Mouse (Mus musculus) left cerebral cortex, postnatal 25 days (tissue): Measurements from ENCODE around the gene Dusp8. TPM values are rescaled to one million over a fixed set of nuclear protein-coding genes. Genes with fewer than 3 reads are reported as not detected.

Experiments
- DNase-seq, 2 experiments: peaks; one replicate each; pipeline ENCODE4 v3.0.0; 2022; ENCODE audit warnings: low spot score in 2 of 2, mixed read lengths in 1 of 2
- intact Hi-C: fragments of 180-260 bp; cut with DNase I; formaldehyde crosslinking; loops from one replicate; pipeline ENCODE4 v1.15.1; 2025
- total RNA-seq, 2 experiments: library from RNA; stranded (reverse); gene quantifications; 2 replicates each; pipeline ENCODE4 v1.2.3; 2021

Gene Dusp8
- total RNA-seq, 2 experiments from 2014 or later, result 152 TPM

DNA sequence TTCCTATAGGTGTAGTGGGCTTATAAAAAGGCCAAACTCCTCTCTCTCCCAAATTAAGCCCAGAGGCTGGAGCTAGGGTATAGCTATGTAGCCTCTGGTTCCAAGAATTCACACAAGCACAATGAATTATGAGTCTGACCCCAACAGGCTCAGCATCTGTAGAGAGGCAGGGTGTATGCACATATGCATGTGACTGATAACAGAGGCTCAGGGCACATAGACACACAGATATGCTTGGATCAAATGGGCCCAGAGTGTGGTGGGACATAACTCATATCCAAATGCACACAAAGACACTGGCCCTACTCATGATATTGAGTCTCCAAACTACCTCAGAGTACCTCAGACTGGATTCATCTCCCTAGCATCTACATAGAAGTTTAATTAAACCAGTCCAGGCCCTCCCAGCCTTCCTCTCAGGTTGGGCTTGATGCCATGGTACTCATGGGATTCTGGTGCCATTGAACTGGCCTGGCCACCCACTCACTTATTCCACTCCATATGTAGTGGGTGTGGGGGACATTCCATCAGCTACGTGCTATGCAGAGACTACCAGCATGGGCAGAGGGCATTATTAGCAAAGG is 8.5 kb downstream of the Dusp8 start:
- DNase-seq, result no peak
- intact Hi-C loops, result no loop called here

DNA sequence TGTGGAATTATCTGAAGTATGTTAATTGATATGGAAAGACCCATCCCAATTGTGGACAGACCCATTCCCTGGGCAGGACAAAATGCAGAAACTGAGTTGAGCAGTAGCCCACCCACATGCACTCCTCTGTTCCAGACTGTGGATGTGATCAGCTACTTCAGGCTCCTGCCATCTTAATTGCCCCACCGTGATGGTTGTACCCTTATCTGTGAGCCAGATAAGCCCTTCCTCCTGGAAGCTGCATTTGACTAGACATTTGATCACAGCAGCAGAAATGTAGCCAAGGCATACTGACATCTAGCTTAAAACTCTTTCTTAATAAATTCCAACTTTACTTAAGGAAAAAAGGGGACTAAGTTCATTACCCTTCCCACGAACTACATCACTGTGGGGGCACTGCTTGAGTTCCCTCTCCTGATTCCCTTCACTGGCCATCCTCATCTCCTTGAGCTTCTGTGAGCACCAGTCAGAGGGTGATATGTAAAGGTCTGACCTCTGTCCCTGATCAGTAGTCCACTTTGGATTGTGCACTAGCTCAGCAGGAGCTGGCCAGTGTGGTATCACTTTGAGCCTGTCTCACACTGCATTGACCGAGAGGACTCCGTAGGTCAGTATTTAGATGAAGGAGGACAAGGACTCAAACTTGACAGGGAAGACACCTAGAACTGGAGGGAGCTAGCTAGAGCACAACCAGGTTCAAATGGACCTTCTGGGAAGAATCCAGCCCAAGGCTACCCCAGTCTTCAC is 9.3 kb downstream of the Dusp8 start:
- no peak for DNase-seq
- intact Hi-C loops, result no loop called here

DNA sequence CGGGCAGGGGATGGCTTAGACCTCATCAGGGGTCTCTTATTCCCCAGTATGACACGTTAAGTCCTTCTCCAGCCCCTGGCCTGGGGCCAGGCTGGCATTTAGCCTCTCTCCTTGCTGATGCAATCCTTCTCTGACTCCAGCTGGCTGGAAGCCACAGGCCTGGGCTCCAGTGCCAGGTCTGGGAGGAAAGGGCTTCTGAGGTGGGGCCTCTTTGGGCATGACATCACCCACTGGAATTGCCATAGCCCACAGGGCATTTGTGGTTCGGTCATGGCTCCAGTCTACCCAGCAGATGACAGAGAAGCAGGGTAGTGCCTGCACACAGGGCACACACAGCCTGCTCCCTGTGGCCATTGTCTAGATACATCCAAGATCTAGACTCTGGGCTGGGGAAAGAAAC is 10.8 kb downstream of the Dusp8 start:
- peak in 1 of 2 experiments; percentile 46 for DNase-seq
- intact Hi-C loops, result no loop called here

GRCm38 (mm10) chr7:142084395-142084794 is 11.2 kb downstream of the Dusp8 start:
- intact Hi-C loops, result no loop called here
- DNase-seq, result no peak

- intact Hi-C loops, result no loop called here
- peak in 1 of 2 experiments; percentile 75 for DNase-seq
These were observed 11.9 kb downstream of the Dusp8 start for GRCm38 (mm10) chr7:142083588-142084317.

DNA sequence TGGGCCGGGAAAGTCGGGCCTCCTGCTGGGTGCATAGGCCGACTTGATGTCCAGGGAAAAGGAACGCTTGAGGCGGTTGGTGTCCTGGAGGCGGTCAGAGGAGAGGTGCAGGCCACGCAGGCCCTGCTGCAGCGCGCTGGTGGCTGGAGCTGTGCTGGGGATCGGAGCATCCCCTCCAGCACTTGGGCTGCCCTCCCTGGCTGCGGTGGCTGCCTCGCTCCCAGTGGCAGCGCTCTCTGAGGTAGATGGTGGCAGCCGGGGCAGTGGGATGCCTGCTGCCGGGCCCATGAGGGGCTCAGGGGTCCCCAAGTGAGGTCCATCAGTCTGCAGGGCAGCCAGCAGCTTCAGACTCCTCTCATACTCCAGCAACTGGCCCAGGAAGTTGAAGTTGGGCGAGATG is 13.0 kb downstream of the Dusp8 start:
- intact Hi-C loops, result no loop called here
- no peak for DNase-seq

GRCm38 (mm10) chr7:142082179-142082578 is 13.5 kb downstream of the Dusp8 start:
- intact Hi-C loops, result no loop called here
- DNase-seq, result no peak

DNA sequence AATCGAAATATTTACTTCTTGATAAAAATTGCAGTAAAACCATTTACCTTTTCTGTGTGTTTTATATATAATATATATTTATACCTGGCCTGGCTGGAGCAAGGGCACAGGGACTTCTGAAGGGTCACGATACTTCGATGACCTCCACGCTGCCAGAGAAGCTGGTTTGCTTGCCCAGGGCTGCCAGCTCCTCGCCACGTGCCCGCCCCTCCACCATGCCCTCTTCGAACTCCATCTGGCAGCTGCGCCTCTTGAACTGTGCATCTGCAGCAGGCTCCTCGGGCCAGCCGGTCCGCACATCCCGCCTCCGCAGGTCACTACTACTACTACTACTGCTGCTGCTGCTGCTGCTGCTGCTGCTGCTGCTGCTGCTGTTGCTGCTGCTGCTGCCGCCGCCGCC is 13.9 kb downstream of the Dusp8 start:
- intact Hi-C loops, result no loop called here

DNA sequence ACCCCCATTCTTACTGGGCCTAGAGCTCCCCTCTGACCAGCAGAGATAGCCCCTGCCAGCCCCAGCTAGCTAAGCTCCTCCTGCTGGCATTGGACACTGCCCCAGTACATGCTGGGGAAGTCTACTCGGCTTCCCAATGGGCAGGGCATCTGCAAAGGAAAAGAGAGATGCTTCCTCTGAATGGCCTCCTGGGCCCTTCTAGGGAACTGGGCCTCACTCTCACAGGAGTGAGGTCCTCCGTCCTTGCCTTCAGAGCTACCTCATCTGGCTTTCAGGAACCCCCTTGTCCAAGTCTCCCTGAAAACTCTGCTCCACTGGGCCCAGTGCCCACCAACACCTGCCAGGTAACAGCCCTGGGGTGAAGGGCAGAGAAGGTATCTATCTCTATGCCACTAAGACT is 14.8 kb downstream of the Dusp8 start:
- DNase-seq, result no peak
- intact Hi-C loops, result no loop called here

More for the DNA sequence above, 13.9 kb downstream of the Dusp8 start:
- no peak for DNase-seq

- DNase-seq, result no peak
- intact Hi-C loops, result no loop called here
These were observed 16.3 kb downstream of the Dusp8 start for GRCm38 (mm10) chr7:142079365-142079764.

DNA sequence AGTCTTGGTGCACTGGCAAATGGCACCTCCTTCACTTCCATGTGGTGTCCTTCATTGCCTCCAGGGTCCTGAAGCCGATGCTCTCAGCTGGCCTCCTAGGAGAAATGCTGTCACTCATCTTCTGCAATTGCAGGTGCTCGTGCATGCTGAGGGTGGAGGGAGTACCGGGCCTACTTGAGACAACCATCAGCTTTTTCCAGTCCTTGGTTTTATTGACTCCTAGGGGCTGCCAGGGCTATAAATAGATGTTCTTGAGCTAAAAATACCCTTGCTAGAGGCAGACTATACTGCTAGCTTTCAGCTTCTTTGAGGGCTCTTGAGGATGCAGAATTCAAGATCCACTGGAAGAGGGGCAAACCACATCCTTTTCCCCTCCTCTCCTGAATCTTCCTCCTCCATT is 18.5 kb downstream of the Dusp8 start:
- intact Hi-C loops, result no loop called here
- DNase-seq, result peak in 1 of 2 experiments; percentile 46

DNA sequence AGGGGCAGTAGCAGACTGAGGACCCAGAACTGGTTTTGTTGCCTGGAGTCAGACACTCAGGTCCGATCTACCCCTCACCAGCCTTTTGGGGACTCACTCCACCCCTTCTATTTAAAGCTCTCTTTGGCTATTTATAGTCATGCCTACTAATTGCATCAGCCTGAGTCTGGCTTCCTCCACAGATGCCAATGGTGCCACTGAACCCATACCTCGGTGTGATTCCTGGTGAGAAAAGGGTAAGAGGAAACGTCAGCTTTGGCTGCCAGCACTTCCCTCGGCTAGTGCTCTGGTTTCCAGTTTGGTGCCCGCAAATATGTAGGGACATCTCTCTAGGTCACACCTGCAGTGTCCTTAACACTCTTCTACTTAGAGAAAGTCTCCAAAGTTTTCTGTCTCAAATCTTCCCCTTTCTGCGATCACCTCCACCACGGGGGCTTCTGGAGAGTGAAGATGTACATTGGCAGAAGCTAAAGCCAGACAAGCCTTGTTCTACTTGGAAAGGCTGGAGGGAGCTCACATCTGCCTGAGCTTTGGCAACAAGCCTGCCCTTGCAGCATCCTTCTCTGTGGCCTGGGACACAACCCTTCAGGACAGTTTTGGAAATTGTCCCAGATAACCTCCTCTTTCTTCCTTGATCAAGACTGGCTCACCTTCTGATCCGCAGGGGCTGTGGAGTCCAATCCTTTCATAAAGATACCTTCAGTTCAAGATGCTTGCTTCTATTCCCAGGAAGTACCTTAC is 21.3 kb downstream of the Dusp8 start:
- DNase-seq, result no peak
- intact Hi-C loops, result no loop called here

DNA sequence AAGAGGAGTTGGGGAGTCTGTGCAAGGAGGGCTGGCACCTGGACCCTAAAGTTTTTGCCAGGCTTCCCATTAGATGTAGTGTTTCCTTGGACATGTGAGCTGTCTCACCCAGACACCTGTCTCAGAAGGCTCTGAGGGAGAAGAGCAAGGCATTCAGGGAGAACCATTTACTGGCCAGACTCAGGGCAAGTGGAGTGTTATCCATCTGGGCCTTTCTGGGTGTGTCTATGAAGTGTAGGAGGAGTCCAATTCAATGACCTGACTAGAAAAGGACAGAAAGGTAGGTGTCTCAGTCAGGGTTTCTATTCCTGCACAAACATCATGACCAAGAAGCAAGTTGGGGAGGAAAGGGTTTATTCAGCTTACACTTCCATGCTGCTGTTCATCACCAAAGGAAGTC is 23.9 kb downstream of the Dusp8 start:
- intact Hi-C loops, result loop anchor here (1.0 kb wide), 1 partner anchor 27 kb away; no protein-coding TSS in a partner anchor
- no peak for DNase-seq

GRCm38 (mm10) chr7:142071212-142071578 is 24.4 kb downstream of the Dusp8 start:
- intact Hi-C loops, result loop anchor here (1.0 kb wide), 1 partner anchor 27 kb away; no protein-coding TSS in a partner anchor
- peak in 1 of 2 experiments; percentile 45 for DNase-seq

- intact Hi-C loops, result loop anchor here (1.0 kb wide), 1 partner anchor 28 kb away; no protein-coding TSS in a partner anchor
- DNase-seq, result peak; percentile 73 to 74
These were observed 25.0 kb downstream of the Dusp8 start for GRCm38 (mm10) chr7:142070458-142071211.

- intact Hi-C loops, result loop anchor here (5.0 kb wide), 1 partner anchor 99 kb away; the partner anchor contains the start of gene Gm4553
- no peak for DNase-seq
These were observed 27.2 kb downstream of the Dusp8 start for GRCm38 (mm10) chr7:142068429-142068828.

DNA sequence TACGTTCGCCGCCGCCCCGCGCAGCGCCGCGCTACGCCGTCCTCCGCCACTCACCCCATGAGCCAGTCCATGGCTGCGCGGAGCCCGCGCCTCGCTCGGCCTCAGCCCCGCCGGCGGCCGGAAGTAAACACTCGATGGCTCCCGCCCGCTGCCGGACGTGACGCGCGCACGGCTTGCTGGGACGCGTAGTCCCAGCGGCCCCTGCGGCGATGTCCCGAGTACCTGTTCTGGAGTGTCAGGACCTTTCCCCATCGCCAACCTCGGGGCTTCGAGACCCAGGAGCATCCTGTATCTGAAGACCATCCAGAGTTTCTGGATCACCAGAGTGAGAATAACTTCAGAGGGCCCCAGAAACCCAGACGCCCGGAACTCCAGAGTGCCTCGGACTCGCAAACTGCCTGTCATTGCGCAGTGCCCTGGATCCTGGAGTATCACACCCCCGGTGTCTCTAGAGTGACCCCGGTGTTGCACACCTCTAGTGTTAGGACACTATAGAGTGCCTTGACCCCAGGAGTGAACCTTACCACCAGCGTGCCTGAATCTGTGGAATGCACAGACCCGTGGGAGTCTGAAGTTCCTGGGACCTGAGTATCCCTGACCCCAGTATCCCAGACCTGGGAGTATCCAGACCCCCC is 34.6 kb downstream of the Dusp8 start, which contains the start of gene Mob2:
Gene Mob2, minus strand, starts transcription at position 135 of the 635 bp plus-strand sequence.
- intact Hi-C loops, result no loop called here
- peak; percentile 93 for DNase-seq

GRCm38 (mm10) chr7:142060185-142060930 is 35.3 kb downstream of the Dusp8 start:
- intact Hi-C loops, result no loop called here
- DNase-seq, result no peak
